Mouse (Mus musculus) right cerebral cortex, adult 2 months (tissue): ENCODE measurements around the gene Rita1.
A peak's percentile ranks its signal among the peaks of the same experiment; 100 is the strongest.

ENCODE experiments used
- DNase-seq, 2 experiments: peaks; one replicate each; pipeline ENCODE4 v3.0.0; 2021 to 2022; ENCODE audit warnings: low spot score in 2 of 2

Gene Rita1

GRCm38 (mm10) chr5:120570289-120570897 is 42.0 kb downstream of the Rita1 start:
- no peak for DNase-seq

GRCm38 (mm10) chr5:120569791-120570190 is 42.6 kb downstream of the Rita1 start:
- DNase-seq, result no peak

- no peak for DNase-seq
These were observed 43.4 kb downstream of the Rita1 start for GRCm38 (mm10) chr5:120568964-120569363.

- DNase-seq, result no peak
These were observed 44.0 kb downstream of the Rita1 start for GRCm38 (mm10) chr5:120568336-120568768.

GRCm38 (mm10) chr5:120567761-120568211 is 44.6 kb downstream of the Rita1 start:
- no peak for DNase-seq

DNA sequence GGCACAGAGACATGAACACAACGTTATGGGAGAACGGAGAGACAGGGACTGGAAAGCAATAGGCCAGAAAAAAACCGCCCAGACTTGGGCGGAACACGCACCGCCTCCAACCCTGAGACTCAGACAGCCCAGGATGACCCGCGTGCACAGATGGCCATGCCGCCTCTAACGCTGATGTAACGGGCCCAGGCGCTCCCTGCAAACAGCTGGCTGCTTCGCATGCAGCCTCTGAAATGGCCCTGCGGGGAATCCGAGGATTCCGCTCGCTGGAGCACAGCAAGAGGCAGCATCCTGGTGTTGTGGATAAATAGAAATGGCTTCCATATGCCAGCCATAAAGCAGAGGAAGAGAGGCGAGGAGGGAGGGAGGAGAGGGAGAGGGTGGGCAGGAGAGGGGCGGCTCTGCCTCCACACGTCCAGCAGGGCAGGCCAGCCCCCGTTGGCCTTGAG is 45.1 kb downstream of the Rita1 start:
- DNase-seq, result peak in 1 of 2 experiments; percentile 51

DNA sequence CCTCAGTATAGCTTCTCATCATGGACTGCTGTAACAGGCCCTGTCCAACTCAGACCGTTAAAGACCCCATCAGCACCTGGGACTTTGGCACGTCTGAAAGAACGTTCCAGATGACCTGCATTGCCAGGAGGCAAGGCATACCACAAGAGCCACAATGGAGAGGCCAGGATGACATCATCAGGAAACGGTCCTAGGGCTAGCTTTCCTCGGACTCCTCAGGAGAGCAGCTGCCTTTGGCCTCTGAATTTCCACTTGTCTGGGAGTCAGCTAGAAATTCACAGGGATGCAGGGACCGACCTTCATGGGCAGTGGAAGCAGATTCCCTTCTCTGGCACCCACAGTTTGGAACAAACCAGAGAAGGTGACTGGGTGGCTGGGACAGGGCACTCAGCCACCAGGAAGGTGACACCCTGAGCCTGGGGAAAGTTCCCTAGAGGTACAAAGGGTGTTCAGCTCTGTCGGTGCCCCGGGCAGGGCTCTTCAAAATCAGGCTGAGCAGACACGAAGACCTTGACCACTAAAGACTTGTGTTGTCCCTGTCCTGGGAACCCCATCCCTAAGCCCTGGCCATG is 45.6 kb downstream of the Rita1 start:
- DNase-seq, result no peak

DNA sequence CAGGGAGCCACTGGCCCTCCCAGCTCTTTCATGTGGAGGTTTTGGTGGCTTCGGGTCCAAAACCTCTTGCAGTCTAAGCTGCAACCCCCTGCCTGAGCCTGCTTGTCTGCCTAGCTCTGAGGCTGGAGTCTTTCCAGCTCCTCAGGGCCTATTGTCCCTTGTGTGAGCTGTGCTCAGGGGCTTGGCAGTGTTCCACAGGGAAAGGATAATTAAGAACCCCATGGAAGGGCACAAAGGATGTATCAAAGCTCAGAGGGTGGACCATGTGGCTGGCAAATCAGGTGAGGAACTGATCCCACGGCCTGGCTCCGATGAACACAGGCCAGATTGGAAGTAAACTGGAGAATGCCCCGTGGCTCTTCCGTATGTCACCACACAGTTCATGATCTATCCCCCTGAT is 46.3 kb downstream of the Rita1 start:
- DNase-seq, result no peak

DNA sequence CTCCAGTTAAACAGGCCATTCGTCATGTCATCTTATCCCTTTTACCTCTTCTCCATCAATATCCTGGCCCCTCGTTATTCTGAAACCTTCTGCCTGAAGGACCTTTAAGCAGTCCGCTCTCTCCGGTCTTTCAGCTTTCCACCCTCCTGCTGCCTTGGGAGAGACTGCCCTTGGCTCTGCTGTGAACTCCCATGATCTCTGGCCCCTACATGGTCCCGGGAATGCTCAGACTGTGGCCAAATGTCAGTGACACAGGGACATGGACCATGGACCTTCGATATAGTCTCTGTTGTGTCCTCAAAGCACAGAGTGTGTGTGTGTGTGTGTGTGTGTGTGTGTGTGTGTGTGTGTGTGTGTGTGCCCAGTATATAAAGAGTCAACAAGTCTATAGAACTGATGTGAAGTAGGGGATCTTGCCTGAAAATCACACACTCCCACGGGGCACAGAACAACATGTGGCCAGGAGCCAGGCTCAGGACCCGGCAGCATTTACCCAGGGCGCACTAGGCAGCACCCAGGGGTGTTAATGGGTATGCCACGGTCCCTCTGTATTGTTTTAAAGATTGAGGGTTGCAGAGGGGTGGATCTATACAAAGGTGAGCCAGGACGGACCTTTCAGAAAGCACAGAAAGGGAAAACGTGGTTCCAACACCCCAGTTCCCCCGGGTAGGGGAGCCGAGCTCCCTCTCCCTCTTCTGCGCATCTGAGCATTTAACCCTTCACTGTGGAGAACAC is 47.1 kb downstream of the Rita1 start:
- no peak for DNase-seq

GRCm38 (mm10) chr5:120563914-120564311 is 48.5 kb downstream of the Rita1 start:
- DNase-seq, result no peak

GRCm38 (mm10) chr5:120562956-120563913 is 49.2 kb downstream of the Rita1 start:
- no peak for DNase-seq

GRCm38 (mm10) chr5:120560616-120561311 is 51.6 kb downstream of the Rita1 start:
- peak; percentile 41 to 43 for DNase-seq

DNA sequence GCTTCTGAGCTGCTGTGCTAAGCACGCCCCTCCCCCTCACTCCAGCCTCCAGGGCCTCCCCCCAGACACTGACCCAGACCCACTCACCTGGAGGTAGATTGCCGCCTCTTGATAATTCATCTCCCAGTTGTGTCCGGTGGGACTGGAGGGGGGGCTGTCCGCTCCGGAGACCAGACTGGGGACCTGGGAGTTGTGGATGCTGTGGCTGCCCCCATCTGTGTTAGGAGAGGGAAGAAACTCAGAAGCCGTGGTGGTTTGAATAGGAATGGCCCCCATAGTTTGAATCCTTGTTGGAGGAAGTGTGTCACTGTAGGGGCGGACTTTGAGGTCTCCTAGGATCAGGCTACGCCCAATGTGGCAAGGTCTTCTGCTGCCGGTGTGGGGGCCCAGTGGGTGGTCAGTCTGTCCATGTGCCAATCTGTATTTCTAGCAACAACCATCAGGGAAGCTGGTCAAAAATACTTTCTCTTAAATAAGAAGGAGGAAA is 52.2 kb downstream of the Rita1 start:
- DNase-seq, result no peak

- DNase-seq, result no peak
These were observed 53.6 kb downstream of the Rita1 start for GRCm38 (mm10) chr5:120558762-120559161.

GRCm38 (mm10) chr5:120558041-120558440 is 54.3 kb downstream of the Rita1 start:
- no peak for DNase-seq

DNA sequence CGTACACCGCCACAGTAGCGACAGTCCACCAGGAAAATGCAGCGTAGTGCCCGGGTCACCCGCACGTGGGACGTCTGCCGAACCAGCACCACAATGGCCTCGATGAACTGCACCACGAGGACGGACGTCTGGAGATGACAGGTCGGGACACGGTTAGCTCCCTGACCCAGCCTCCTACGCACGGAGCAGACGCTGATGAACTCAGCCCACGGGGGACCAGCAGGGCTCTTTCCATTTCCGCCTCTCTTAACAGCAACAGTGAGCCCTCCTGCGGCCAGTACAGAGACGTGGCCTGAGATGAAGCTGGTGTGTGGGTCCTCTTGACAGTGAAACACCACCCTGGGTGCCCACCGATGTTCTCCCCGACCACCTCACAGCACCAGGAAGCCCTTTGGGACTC is 56.5 kb downstream of the Rita1 start:
- DNase-seq, result no peak

DNA sequence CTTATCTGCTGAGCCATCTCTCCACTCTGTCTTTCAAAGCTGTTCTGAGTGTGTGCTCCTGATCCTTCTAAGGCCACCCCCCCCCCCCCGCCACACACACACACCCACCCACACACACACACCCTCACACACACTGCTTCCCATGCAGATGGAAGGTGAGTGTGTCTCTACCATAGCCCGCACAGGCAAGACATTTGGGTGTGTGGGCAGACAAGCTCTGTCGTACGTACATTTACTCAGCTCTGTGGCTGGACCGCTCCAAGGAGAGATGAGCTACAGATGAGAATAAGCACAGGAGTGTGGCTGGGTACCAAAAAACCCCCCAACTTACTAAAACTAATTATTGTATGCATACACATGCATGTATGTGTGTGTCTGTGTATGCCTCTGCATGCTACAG is 61.7 kb downstream of the Rita1 start:
- DNase-seq, result no peak

- DNase-seq, result no peak
These were observed 62.3 kb downstream of the Rita1 start for GRCm38 (mm10) chr5:120550137-120550536.

DNA sequence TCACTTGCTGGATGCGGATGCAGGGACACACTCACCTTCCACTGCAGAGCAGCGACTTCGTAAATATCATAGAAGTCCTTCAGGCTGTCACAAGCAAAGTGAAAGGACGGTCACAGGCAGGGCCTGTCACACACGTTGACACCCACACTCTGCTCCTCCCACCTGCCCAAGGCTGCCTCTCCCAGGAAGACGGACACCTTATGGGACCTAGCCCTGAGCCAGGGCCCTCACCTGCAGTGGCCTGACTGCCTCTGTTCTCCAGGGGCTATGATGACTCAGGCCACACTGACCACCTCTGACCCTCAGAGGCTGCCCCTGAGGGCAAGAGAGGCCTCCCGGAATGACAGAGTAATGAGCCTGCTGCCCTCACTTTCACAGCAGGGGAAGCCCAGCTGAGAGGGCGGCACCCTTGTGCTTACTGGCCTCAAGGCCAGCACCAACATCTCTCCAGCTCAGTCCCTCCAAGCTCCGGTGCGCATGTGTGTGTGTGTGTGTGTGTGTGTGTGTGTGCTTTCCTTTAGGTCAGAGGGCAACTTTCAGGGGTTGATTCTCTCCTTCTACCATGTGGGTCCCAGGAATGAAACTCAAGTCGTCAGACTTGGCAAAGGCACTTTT is 64.0 kb downstream of the Rita1 start:
- no peak for DNase-seq
